Mouse (Mus musculus): ENCODE results near the gene Ncoa1.

- no peak for TF ChIP-seq CTCF (IDR thresholded peaks at IDR 0.05; ENCODE audit: borderline replicate concordance, extremely low read depth, insufficient read depth, insufficient read length)
- no peak for TF ChIP-seq POLR2A (IDR thresholded peaks at IDR 0.05; ENCODE audit: borderline replicate concordance, extremely low read depth, insufficient read depth, insufficient read length, poor library complexity, severe bottlenecking)
Observed at GRCm38 (mm10) chr12:4245742-4246141, 231.2 kb downstream of the Ncoa1 start.
